Mouse (Mus musculus): Measurements from ENCODE around the gene Pxmp2. TPM values are rescaled to one million over a fixed set of nuclear protein-coding genes. Genes with fewer than 3 reads are reported as not detected.

The Pxmp2 gene
- 6.7 TPM for polyA plus RNA-seq (2014; fragmentation: Illumina TruSeq; extraction: RNeasy Lipid Tissue Mini Kit (QIAGEN cat#74804); ENCODE audit: low read depth, low replicate concordance)

GRCm38 (mm10) chr5:110285770-110286445 is at the start of gene Pxmp2, which contains the start of gene Pole:
Gene Pxmp2, minus strand, starts transcription at chr5:110286186.
Gene Pole, plus strand, starts transcription at chr5:110286306.

GRCm38 (mm10) chr5:110269141-110270101 is 16.6 kb downstream of the Pxmp2 start, which contains the start of gene Pgam5:
Gene Pgam5, minus strand, starts transcription at chr5:110269913.

GRCm38 (mm10) chr5:110230780-110231461 is 55.1 kb downstream of the Pxmp2 start, which contains the start of gene Ankle2:
Gene Ankle2, plus strand, starts transcription at chr5:110231004.

Other genes starting within 250 kb of the Pxmp2 start
- gene Gm17655, start 213.7 kb downstream of the Pxmp2 start, polyA plus RNA-seq (2014; fragmentation: Illumina TruSeq; extraction: RNeasy Lipid Tissue Mini Kit (QIAGEN cat#74804); ENCODE audit: low read depth, low replicate concordance) = 27.9 TPM
- gene Gm35315, start 191.8 kb downstream of the Pxmp2 start, polyA plus RNA-seq (2014; fragmentation: Illumina TruSeq; extraction: RNeasy Lipid Tissue Mini Kit (QIAGEN cat#74804); ENCODE audit: low read depth, low replicate concordance) = 8.3 TPM
- gene Plcxd1, start 186.2 kb downstream of the Pxmp2 start, polyA plus RNA-seq (2014; fragmentation: Illumina TruSeq; extraction: RNeasy Lipid Tissue Mini Kit (QIAGEN cat#74804); ENCODE audit: low read depth, low replicate concordance) = not detected
- gene Gtpbp6, start 178.0 kb downstream of the Pxmp2 start, polyA plus RNA-seq (2014; fragmentation: Illumina TruSeq; extraction: RNeasy Lipid Tissue Mini Kit (QIAGEN cat#74804); ENCODE audit: low read depth, low replicate concordance) = not detected
- gene Zfp605, start 176.1 kb downstream of the Pxmp2 start, polyA plus RNA-seq (2014; fragmentation: Illumina TruSeq; extraction: RNeasy Lipid Tissue Mini Kit (QIAGEN cat#74804); ENCODE audit: low read depth, low replicate concordance) = 8.7 TPM
- 48.4 TPM for gene Chfr, start 150.3 kb downstream of the Pxmp2 start, polyA plus RNA-seq (2014; fragmentation: Illumina TruSeq; extraction: RNeasy Lipid Tissue Mini Kit (QIAGEN cat#74804); ENCODE audit: low read depth, low replicate concordance)
- gene Golga3, start 109.5 kb downstream of the Pxmp2 start, polyA plus RNA-seq (2014; fragmentation: Illumina TruSeq; extraction: RNeasy Lipid Tissue Mini Kit (QIAGEN cat#74804); ENCODE audit: low read depth, low replicate concordance) = 37.5 TPM
- gene Ankle2, start 55.2 kb downstream of the Pxmp2 start, polyA plus RNA-seq (2014; fragmentation: Illumina TruSeq; extraction: RNeasy Lipid Tissue Mini Kit (QIAGEN cat#74804); ENCODE audit: low read depth, low replicate concordance) = 35.8 TPM
- 28.3 TPM for gene Pgam5, start 16.3 kb downstream of the Pxmp2 start, polyA plus RNA-seq (2014; fragmentation: Illumina TruSeq; extraction: RNeasy Lipid Tissue Mini Kit (QIAGEN cat#74804); ENCODE audit: low read depth, low replicate concordance)
- 3.2 TPM for gene Pole, start 120 bp upstream of the Pxmp2 start, polyA plus RNA-seq (2014; fragmentation: Illumina TruSeq; extraction: RNeasy Lipid Tissue Mini Kit (QIAGEN cat#74804); ENCODE audit: low read depth, low replicate concordance)
- 1.3 TPM for gene P2rx2, start 57.0 kb upstream of the Pxmp2 start, polyA plus RNA-seq (2014; fragmentation: Illumina TruSeq; extraction: RNeasy Lipid Tissue Mini Kit (QIAGEN cat#74804); ENCODE audit: low read depth, low replicate concordance)
- not detected for gene Lrcol1, start 58.5 kb upstream of the Pxmp2 start, polyA plus RNA-seq (2014; fragmentation: Illumina TruSeq; extraction: RNeasy Lipid Tissue Mini Kit (QIAGEN cat#74804); ENCODE audit: low read depth, low replicate concordance)
- gene Fbrsl1, start 162.3 kb upstream of the Pxmp2 start, polyA plus RNA-seq (2014; fragmentation: Illumina TruSeq; extraction: RNeasy Lipid Tissue Mini Kit (QIAGEN cat#74804); ENCODE audit: low read depth, low replicate concordance) = 4.6 TPM

Data from sigmoid colon, adult 10 weeks (tissue).